Mouse (Mus musculus) neural tube, embryonic 10.5 days (tissue): ENCODE measurements around the gene Pax6.

Experiments used
- DNase-seq: peaks from one replicate; pipeline ENCODE4 v3.0.0-alpha.2; 2017; ENCODE audit warnings: low spot score; ENCODE audit errors: extremely low spot score

The Pax6 gene

DNA sequence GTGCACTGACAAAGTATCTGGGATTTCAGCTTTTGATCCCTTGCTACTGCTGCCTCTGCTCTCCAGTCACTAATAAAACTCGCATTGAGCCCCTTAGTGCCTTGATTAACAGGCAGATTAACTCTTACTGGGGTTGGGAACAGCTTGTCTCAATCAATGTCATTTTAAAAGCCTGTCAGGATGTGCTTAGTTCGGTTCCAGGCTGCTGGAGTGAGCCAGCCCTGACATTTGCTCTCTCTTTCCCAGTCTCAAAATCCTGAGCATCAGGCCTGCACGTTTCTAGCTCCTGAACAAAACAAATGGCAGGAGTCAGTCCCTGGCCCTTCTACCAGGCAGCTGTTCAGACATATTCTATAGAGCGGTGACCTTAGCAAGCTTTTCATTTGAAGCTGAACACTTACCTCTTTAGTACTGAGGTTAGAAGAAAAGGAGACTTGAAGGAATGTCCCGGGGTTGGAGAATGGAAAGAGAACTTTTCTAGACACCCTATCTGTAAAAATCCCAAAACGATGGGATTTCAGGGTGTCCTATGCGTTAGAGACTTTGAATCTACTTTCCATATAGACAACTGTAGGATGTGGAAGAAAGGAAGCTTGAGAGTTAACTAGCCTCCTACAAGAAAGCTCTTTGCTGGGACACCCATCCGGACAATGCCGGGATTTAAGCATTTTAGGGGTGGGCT lies 2.6 kb downstream of the Pax6 start:
- peak; percentile 54 for DNase-seq

DNA sequence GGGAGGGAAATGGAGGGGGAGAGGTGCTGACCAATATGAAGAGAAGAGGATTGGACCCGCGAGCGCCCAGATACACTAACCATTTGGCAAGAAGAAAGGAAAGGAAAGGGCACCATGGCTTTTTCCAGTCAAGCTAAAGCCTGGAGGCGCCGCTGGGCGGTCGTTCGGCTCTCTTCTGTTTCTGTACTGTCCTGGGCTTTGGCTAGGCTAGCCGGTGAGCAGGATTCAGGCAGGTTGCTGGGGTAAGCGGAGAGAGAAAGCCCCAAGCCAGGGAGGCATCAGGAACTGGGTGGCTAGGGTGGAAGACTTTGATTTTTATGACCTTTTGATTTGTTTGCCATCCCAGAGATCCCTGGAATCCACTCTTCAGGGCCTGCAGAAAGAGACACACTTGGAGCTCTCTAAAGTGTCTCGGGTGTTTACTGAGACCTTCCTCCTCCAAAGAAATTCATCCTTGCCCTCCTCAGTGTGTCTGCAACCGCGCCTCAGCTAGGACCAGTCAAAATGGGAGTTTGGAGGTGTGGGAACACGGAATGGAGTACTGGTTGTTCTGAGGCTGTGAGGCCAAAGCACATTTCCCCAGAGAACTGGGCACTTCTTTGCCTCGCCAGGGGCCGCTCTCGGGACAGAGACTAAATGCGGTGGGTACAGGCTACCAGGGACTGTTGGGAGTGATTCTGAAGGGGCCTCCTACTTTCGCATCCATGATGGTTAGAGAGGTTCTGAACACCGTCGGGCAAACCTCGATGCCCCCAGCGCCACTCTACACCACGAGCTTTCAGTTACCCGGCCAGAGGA lies 3.3 kb downstream of the Pax6 start:
- DNase-seq: peak; percentile 68

DNA sequence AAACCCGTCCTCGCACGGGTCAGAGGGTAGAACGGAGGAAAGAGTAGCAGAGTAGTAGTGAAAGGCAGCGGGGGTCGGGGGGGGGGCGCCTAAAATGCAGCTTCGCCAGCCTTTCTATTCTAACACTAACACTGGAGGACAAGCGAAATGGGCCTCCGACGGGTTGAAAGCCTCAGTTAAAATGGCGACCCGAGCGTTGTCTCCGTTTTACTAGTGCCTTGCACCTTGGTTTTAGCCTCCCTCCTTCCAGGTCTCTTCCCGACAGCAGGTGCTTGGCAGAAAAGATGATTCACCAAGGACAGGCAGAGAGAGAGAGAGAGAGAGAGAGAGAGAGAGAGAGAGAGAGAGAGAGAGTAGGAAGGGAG lies 3.9 kb downstream of the Pax6 start:
- no peak for DNase-seq

DNA sequence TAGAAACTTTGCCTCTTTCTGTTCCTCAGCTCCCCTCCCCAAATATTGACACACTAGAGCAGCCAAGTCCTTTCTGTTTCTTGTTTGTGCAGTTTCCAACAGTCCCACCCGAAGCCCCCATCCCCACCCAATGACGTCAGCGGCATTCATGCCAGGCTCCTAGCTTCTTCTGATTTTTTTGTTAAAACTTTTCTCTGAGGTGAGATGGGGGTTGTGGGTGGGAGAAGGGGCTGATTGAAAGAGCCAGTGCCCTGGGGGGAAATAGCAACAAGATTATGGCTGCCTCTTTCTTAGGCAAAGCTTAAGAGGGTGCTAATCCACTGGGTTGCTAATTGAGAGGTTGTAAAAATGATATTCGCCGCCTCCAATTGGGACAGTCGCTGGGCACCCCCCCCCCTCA lies 4.4 kb downstream of the Pax6 start:
- peak; percentile 40 for DNase-seq

DNA sequence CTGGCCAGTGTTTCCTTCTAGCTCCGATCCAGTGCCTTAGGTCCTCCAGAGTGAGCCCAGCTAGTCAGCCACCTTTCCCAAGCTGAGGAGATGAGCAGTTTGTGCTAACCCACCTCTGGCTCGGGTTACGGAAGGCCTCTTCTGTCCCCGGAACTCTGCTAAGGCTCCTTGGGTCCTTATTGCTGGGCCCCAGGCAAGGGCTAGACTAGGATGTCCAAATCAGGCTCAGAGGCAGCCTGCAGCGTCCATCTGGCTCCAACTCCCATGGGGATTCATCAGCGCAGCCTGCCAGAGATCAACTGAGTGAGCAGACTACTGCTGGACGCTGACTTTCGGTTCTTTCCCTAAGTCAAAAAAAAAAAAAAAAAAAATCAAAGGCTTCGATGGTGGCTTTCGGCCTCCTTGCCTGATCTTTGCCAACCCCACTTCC lies 4.9 kb downstream of the Pax6 start:
- peak; percentile 68 for DNase-seq

DNA sequence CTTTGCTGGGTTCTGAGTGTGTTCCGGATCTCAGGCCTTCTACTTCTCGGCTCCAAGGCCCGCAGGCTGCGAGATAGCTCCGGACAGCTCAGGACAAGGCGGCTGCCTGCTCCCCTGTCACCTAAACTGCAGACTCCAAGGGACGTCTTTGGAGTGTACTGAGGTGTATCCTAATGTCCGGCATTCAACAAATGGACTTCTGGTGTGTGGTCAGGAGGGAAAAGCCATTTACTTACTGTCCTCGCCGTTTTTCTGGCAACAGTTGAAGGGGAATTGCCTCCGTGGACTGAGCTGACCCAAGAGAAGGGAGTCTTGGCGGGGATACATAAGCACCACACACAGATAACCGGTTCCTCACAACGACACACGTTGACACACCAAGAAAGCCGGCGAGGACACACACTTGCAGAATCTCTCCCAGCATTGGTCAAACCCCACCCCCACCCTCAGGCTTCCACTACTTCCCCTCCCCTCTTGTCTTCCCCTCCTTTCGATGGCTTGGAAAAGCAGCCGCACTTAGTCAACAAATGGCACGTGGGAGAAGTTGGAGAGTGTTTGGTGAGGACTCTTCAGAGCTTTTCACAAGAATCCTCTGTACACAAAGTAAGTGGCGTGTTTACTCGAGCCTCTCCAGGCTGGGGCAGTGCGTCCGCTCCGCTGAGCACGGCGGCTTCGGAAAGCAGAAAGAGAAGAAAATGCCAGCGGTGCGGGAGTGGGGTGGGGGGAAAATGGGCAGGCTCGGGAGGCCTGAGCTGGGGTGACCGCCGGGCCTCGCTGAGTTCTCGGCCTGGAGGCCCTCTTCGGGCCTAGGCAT lies 5.6 kb downstream of the Pax6 start:
- DNase-seq: peak; percentile 69

DNA sequence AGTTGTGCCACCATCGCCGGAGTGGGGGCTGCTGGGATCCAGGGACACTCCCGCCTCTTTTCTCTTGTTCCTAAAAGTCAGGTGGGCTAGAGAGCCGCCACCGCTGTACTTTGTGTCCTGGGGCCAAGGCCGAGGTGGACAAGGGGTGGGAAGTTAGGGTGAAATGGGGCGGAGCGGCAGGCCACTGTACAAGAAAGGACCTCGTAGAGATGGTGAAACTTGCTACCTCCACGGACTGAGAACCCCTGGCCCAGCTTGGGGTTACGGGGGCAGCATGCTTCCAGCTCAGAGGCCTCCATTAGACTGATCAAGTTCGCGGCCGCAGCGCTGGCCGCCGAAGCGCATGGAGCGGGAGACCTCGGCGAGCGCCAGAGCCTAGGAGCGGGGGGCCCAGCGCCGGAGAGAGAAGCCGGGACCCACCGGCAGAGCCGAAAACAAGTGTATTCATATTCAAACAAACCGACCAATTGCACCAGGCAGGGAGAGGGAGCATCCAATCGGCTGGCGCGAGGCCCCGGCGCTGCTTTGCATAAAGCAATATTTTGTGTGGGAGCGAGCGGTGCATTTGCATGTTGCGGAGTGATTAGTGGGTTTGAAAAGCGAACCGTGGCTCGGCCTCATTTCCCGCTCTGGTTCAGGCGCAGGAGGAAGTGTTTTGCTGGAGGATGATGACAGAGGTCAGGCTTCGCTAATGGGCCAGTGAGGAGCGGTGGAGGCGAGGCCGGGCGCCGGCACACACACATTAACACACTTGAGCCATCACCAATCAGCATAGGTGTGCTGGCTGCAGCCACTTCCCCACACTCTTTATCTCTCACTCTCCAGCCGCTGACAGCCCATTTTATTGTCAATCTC lies 6.4 kb downstream of the Pax6 start:
- DNase-seq: peak; percentile 87

DNA sequence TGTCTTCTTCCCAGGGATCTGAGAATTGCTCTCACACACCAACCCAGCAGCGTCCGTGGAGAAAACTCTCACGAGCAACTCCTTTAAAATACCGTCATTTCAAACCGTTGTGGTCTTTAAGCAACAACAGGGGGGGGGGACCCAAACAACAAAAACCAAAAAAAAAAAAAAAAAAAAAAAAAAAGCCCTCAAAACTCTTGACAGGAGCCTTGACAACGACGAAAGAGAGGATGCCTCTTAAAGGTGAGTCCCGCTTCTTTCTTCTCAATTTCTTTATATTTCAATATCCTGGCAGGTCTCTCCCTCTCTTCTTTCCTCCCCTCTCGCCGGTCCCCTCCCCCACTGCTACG lies 7.0 kb downstream of the Pax6 start:
- DNase-seq: no peak

DNA sequence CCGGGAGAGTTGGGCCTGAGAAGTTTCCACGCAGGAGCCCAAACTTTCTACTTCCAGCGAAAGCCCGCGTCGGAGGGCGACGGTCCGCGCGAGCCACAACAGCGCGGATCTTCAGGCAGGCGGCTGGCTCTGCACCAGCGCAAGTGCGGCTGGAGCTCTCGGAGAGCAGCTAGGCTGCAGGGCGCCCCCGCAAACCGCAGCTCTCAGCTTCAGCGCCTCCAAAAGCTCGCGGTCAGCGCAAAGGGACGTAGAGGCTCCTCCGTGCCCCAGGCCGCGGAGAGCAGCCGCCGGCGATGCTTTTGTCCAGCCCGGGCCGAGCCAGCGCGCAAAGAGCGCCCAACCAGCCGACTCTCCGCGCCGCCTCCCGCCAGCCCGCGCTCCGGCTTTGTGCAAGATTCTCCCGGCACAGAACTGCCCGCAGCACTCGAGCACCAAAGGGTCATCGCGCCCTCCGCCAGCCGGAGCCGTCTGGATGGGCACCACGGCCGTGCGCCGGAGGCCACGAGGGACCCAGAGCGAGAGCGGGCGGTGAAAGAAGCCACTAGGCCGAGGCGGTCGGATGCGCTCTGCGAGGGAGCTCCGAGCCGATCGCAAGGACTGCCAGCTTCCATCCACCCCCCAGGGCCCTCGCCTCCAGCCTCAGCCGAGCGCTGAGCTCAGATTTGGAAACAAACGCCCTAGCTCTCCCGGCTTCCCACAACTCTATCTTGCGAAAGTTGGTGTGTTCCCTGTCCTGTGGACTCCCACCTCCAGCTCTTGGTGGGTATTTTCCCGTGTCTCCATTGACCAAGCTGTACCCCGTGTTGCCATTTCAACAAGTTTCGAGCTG lies 7.6 kb downstream of the Pax6 start:
- peak; percentile 83 for DNase-seq

DNA sequence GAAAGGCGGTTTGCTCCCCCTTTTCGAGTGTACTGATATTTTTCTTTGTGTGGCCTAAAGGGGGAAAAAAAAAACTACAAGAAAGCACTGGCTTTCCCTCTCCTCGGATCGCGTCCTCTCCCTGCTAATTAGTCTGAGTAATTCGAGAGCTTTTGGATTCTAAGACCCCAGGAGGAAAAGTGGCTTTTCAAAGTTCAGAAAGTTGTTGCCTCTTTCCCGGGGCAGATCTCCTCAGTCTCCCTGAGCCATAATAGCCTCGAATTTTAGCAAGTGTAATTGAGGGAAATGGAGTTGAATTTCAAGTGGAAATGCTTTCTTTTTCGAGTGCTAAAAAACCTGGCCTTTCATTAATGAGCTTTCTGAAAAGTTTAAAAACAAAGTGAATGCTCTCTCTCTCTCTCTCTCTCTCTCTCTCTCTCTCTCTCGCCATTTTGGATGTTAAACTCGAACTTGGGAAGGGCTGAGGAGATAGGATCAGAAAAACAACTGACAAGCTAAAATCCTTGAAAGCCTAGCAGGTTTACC lies 8.3 kb downstream of the Pax6 start:
- no peak for DNase-seq

DNA sequence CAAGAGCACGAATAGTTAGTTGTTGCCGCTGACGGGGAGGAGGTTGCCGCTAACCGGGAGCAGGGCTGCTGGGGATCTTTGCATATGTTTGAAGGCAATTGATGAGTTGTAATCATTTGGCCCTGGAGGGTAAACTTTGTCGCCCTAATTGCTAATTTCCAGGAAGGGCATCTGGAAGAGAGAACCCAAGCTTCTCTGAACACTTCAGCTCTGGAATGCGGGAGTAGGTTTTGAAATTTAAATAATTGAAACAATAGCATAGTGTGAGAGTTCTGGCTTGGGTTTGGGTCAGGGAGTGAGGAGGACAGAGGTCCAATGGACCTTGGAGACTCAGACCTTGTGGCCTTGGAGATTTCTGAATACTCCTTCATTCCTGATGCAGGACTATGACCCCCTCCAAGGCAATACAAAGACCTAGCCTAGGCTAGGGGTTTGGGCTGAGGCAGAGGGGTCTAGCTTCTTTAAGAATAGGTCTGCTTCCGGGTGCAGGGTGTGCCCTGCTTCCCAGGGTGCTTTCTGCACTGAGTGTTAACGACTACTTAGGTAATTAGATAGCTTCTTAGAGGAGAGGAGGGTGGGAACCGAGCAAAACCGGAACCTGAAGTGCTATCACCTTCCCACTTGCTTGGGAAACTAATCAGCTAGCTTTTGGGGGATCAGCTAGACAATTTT lies 8.9 kb downstream of the Pax6 start:
- DNase-seq: peak; percentile 53

DNA sequence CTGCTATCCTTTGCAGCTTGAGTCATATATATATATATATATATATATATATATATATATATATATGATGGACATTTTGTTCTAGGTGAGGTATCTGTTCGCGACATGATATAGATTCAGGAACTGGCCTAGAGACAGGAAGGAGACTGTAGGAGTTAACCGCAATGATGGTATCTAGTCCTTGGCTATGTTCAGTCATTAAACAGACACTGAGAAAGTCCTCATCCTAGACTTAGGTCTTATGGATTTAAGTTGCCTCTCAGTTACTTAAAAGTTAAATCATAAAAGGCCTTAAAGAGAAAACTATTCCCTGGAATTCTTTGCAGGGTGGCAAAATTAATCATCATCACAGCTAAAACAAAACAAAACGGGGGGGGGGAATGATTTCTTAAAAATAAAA lies 9.6 kb downstream of the Pax6 start:
- DNase-seq: no peak

DNA sequence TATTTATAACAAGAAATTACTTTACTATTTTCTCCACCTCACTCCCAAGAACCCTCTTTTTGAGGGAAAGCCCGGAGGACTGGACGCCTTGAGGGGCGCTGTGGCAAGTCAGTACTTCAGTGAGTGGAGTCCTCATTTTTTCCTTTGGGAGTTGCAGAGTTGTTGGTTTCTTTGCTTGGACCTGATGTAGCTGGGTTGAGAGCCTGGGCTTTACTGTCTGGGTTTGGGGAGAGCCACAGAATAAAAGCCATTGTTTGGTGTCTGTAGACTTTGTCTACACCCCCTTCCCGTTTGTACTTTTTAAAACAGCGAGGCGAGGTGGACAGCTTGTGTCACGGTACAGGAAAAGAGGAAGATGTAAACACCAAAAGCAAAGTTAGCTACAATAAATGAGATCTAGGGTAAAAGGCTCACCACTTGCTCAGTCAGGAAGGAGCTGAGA lies 10.2 kb downstream of the Pax6 start:
- DNase-seq: peak; percentile 47

DNA sequence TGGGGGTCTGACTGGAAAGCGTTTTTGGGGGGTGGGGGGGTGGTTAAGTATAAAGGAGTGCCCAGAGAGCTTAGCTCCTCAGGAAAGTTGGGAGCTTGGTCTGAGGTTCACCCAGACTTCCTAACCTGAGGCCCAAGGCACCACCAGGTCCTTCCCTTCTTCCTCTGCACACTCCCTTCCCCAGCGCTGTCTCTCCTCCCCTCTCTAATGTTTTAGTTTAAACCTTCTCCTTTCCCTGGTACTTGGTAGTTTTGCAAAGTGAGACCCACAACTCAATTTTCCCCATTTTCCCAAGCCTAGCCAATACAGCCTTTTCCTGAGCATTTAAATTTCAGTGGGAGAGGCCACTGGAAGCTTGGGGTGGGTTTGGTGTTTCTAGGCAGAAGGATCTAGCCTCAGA lies 10.6 kb downstream of the Pax6 start:
- peak; percentile 49 for DNase-seq

DNA sequence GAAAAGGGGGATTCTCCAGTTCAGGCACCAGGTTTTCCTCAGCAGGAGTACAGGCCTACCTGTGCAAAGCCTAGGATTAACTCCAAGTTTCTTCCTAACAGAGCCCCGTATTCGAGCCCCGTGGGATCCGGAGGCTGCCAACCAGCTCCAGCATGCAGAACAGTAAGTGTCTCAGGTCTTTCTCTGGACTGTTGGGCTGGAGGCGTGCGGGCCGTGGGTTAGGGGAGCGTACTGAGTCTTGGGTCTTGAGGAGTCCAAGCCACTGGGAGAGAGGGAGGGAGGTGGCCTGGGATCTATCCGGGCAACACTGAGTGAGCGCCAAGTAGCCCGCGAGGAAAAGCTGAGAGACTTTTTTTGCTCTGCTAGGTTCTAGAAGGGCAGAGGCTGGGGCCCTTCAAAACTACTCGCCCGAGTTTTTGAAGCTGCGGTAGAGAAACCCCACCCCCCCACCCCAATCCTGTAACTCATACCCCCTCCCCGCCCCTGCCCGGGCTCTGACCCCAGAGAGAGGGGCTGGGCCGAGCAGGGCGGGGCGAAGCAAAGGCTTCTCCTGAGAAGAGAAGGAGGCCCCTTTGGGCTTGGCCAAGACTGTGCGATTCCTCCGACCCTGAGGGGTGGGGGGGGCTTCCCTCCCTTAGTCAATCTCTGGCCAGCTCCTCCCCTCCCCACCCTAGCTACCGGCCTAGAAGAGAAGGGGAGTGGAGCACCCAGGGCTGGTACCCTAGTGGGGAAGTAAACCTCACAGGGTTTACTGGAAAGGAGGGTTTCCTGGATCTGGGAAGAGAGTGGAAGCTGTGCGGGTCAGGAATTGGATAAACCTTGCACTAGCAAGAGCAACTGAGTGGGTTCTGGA lies 11.7 kb downstream of the Pax6 start:
- DNase-seq: peak; percentile 62

DNA sequence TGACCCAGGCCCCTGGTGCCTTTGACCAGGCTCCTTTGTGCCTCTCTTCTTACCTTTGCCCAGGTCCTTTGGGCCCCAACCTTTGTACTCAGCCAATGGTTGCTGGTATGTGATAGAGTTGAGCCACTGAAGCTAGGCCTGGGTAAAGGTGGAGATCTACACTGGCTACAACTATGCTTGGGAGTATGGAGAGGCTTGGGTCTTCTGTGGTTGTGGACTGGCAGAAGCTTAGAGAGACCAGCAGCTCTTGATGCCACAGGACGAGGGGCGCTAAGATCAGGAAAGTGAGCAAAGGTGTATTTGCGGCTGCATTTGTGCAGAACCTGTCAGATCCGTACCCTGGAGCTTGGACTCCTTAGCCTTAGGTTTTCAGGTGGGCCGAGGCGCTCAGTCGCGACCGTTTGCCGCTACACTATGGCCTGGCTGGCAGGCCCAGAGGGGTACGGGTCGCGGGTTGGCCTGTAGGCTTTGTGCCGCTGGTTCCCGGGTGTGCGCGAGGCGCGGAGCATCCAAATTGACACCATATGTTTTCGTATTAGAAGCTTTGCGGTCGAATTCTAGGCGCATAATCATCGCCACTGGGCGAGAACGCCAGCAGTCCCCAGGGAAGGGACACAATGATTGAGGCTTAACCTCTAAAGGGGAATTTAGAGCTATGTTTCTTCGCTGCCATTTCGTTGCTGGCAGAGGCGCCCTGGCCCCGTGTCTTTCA lies 12.5 kb downstream of the Pax6 start:
- peak; percentile 62 for DNase-seq

DNA sequence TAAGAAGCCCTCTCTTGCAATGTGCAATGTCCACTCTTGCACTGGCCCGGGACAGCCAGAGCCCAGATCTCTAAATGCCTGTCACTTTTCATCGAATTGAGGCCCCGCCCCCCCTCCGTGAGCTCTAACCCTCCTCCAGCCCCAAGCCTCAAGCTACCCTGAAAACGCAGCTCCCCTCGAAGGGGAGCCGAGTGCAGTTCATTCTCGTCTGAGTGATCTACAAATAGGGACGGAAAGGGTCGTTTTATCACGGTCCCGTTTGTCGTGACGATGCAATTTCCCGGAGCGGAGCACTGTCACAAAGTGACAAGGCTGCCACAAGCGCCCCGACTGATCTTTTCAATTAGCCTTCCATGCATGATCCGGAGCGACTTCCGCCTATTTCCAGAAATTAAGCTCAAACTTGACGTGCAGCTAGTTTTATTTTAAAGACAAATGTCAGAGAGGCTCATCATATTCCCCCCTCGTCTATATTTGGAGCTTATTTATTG lies 13.4 kb downstream of the Pax6 start:
- DNase-seq: peak; percentile 62
